Mouse (Mus musculus): ENCODE results near the gene Kcnj1. TPM values are rescaled to one million over a fixed set of nuclear protein-coding genes. Genes with fewer than 3 reads are reported as not detected.

Kcnj1 gene
- polyA plus RNA-seq, 1 experiment from 2014 or later, result not detected

- WGBS, result 73% methylated on average over 4 of the region's 4 CpGs
- Histone ChIP-seq H3K9me3 (replicated peaks; ENCODE audit: control insufficient read depth, low read length) (no peaks in the 10 kb centered on the region), H3K27me3 (ENCODE audit: control insufficient read depth, insufficient read depth, low read length) (no peaks in the 10 kb centered on the region), H3K4me2 (ENCODE audit: low read depth, low read length) (no peak overlapping the region), H3K27ac (ENCODE audit: low read length) (no peak overlapping the region), H3K4me3 (replicated peaks; ENCODE audit: low read length) (no peak overlapping the region), H3K4me1 (ENCODE audit: control insufficient read depth, insufficient read depth, low read length) (no peaks in the 10 kb centered on the region), H3K9ac (ENCODE audit: low read length) (no peak overlapping the region), H3K36me3 (ENCODE audit: control insufficient read depth, insufficient read depth, low read length) (no peaks in the 10 kb centered on the region)
- no peak for ATAC-seq (ENCODE audit: insufficient read depth, low FRiP score)
Observed at GRCm38 (mm10) chr9:32384906-32385305, 12.6 kb downstream of the Kcnj1 start.

- Histone ChIP-seq H3K4me2 (ENCODE audit: low read depth, low read length) (no peak overlapping the region), H3K36me3 (ENCODE audit: control insufficient read depth, insufficient read depth, low read length) (no peaks in the 10 kb centered on the region), H3K9ac (ENCODE audit: low read length) (no peak overlapping the region), H3K4me1 (ENCODE audit: control insufficient read depth, insufficient read depth, low read length) (no peaks in the 10 kb centered on the region), H3K9me3 (replicated peaks; ENCODE audit: control insufficient read depth, low read length) (no peaks in the 10 kb centered on the region), H3K4me3 (replicated peaks; ENCODE audit: low read length) (no peak overlapping the region), H3K27me3 (ENCODE audit: control insufficient read depth, insufficient read depth, low read length) (no peaks in the 10 kb centered on the region), H3K27ac (ENCODE audit: low read length) (no peak overlapping the region)
- 83% methylated on average over 1 of the region's 1 CpGs for WGBS
- ATAC-seq (ENCODE audit: insufficient read depth, low FRiP score), result no peak
Observed at GRCm38 (mm10) chr9:32388120-32388519, 15.8 kb downstream of the Kcnj1 start.

GRCm38 (mm10) chr9:32391092-32391491 is 18.8 kb downstream of the Kcnj1 start:
- 80% methylated on average over 5 of the region's 5 CpGs for WGBS

GRCm38 (mm10) chr9:32391701-32392100 is 19.4 kb downstream of the Kcnj1 start:
- no peak for ATAC-seq (ENCODE audit: insufficient read depth, low FRiP score)
- no peaks in the 10 kb centered on the region for H3K4me1 ChIP-seq (ENCODE audit: control insufficient read depth, insufficient read depth, low read length)
- 81% methylated on average over 9 of the region's 9 CpGs for WGBS

More at GRCm38 (mm10) chr9:32391092-32391491, 18.8 kb downstream of the Kcnj1 start:
- Histone ChIP-seq H3K9me3 (replicated peaks; ENCODE audit: control insufficient read depth, low read length) (no peaks in the 10 kb centered on the region), H3K27me3 (ENCODE audit: control insufficient read depth, insufficient read depth, low read length) (no peaks in the 10 kb centered on the region), H3K27ac (ENCODE audit: low read length) (no peak overlapping the region), H3K4me3 (replicated peaks; ENCODE audit: low read length) (no peak overlapping the region), H3K9ac (ENCODE audit: low read length) (no peak overlapping the region), H3K36me3 (ENCODE audit: control insufficient read depth, insufficient read depth, low read length) (no peaks in the 10 kb centered on the region), H3K4me1 (ENCODE audit: control insufficient read depth, insufficient read depth, low read length) (no peaks in the 10 kb centered on the region), H3K4me2 (ENCODE audit: low read depth, low read length) (no peak overlapping the region)
- ATAC-seq (ENCODE audit: insufficient read depth, low FRiP score), result no peak

GRCm38 (mm10) chr9:32392716-32393115 is 20.4 kb downstream of the Kcnj1 start:
- WGBS, result 80% methylated on average over 6 of the region's 6 CpGs

More at GRCm38 (mm10) chr9:32391701-32392100, 19.4 kb downstream of the Kcnj1 start:
- Histone ChIP-seq H3K27ac (ENCODE audit: low read length) (no peak overlapping the region), H3K27me3 (ENCODE audit: control insufficient read depth, insufficient read depth, low read length) (no peaks in the 10 kb centered on the region), H3K4me2 (ENCODE audit: low read depth, low read length) (no peak overlapping the region), H3K4me3 (replicated peaks; ENCODE audit: low read length) (no peak overlapping the region), H3K9me3 (replicated peaks; ENCODE audit: control insufficient read depth, low read length) (no peaks in the 10 kb centered on the region), H3K36me3 (ENCODE audit: control insufficient read depth, insufficient read depth, low read length) (no peaks in the 10 kb centered on the region), H3K9ac (ENCODE audit: low read length) (no peak overlapping the region)

GRCm38 (mm10) chr9:32394761-32395161 is 22.5 kb downstream of the Kcnj1 start:
- Histone ChIP-seq H3K27me3 (ENCODE audit: control insufficient read depth, insufficient read depth, low read length) (no peaks in the 10 kb centered on the region), H3K36me3 (ENCODE audit: control insufficient read depth, insufficient read depth, low read length) (no peaks in the 10 kb centered on the region), H3K4me1 (ENCODE audit: control insufficient read depth, insufficient read depth, low read length) (no peaks in the 10 kb centered on the region), H3K9me3 (replicated peaks; ENCODE audit: control insufficient read depth, low read length) (no peaks in the 10 kb centered on the region), H3K4me3 (replicated peaks; ENCODE audit: low read length) (no peak overlapping the region), H3K27ac (ENCODE audit: low read length) (no peak overlapping the region), H3K9ac (ENCODE audit: low read length) (no peak overlapping the region), H3K4me2 (ENCODE audit: low read depth, low read length) (no peak overlapping the region)
- WGBS, result 64% methylated on average over 4 of the region's 4 CpGs
- no peak for ATAC-seq (ENCODE audit: insufficient read depth, low FRiP score)

More at GRCm38 (mm10) chr9:32392716-32393115, 20.4 kb downstream of the Kcnj1 start:
- no peak overlapping the region for H3K27ac ChIP-seq (ENCODE audit: low read length)
- no peaks in the 10 kb centered on the region for H3K4me1 ChIP-seq (ENCODE audit: control insufficient read depth, insufficient read depth, low read length)
- ATAC-seq (ENCODE audit: insufficient read depth, low FRiP score), result no peak
- H3K36me3 ChIP-seq (ENCODE audit: control insufficient read depth, insufficient read depth, low read length), result no peaks in the 10 kb centered on the region
- H3K4me2 ChIP-seq (ENCODE audit: low read depth, low read length), result no peak overlapping the region
- no peaks in the 10 kb centered on the region for H3K9me3 ChIP-seq (replicated peaks; ENCODE audit: control insufficient read depth, low read length)
- H3K27me3 ChIP-seq (ENCODE audit: control insufficient read depth, insufficient read depth, low read length), result no peaks in the 10 kb centered on the region
- no peak overlapping the region for H3K9ac ChIP-seq (ENCODE audit: low read length)
- no peak overlapping the region for H3K4me3 ChIP-seq (replicated peaks; ENCODE audit: low read length)

GRCm38 (mm10) chr9:32400212-32400611 is 27.9 kb downstream of the Kcnj1 start:
- Histone ChIP-seq H3K4me3 (replicated peaks; ENCODE audit: low read length) (no peak overlapping the region), H3K36me3 (ENCODE audit: control insufficient read depth, insufficient read depth, low read length) (no peaks in the 10 kb centered on the region), H3K27me3 (ENCODE audit: control insufficient read depth, insufficient read depth, low read length) (no peaks in the 10 kb centered on the region), H3K9ac (ENCODE audit: low read length) (no peak overlapping the region), H3K4me2 (ENCODE audit: low read depth, low read length) (no peak overlapping the region), H3K27ac (ENCODE audit: low read length) (no peak overlapping the region), H3K4me1 (ENCODE audit: control insufficient read depth, insufficient read depth, low read length) (0 out of 2 replicates have a peak, but pooled peaks cover 4% of the 10 kb centered on the region), H3K9me3 (replicated peaks; ENCODE audit: control insufficient read depth, low read length) (no peaks in the 10 kb centered on the region)
- no peak for ATAC-seq (ENCODE audit: insufficient read depth, low FRiP score)
- 29% methylated on average over 2 of the region's 2 CpGs for WGBS

- Histone ChIP-seq H3K36me3 (ENCODE audit: control insufficient read depth, insufficient read depth, low read length) (no peaks in the 10 kb centered on the region), H3K9me3 (replicated peaks; ENCODE audit: control insufficient read depth, low read length) (no peaks in the 10 kb centered on the region), H3K9ac (ENCODE audit: low read length) (no peak overlapping the region), H3K27me3 (ENCODE audit: control insufficient read depth, insufficient read depth, low read length) (no peaks in the 10 kb centered on the region), H3K4me2 (ENCODE audit: low read depth, low read length) (no peak overlapping the region), H3K4me3 (replicated peaks; ENCODE audit: low read length) (no peak overlapping the region), H3K27ac (ENCODE audit: low read length) (no peak overlapping the region), H3K4me1 (ENCODE audit: control insufficient read depth, insufficient read depth, low read length) (0 out of 2 replicates have a peak, but pooled peaks cover 4% of the 10 kb centered on the region)
- WGBS, result 25% methylated on average over 5 of the region's 5 CpGs
- peak; percentile 17; the same call in 1 of the 2 replicates for ATAC-seq (ENCODE audit: insufficient read depth, low FRiP score)
Observed at GRCm38 (mm10) chr9:32400662-32401161, 28.4 kb downstream of the Kcnj1 start.

- H3K9me3 ChIP-seq (replicated peaks; ENCODE audit: control insufficient read depth, low read length), result no peaks in the 10 kb centered on the region
- no peak overlapping the region for H3K9ac ChIP-seq (ENCODE audit: low read length)
- peaks cover 4% of the 10 kb centered on the region; the same call in 1 of the 2 replicates for H3K4me1 ChIP-seq (ENCODE audit: control insufficient read depth, insufficient read depth, low read length)
- peak; percentile 79 for ATAC-seq (ENCODE audit: insufficient read depth, low FRiP score)
- H3K4me2 ChIP-seq (ENCODE audit: low read depth, low read length), result no peak overlapping the region
- 43% methylated on average over 11 of the region's 11 CpGs for WGBS
- H3K4me3 ChIP-seq (replicated peaks; ENCODE audit: low read length), result no peak overlapping the region
- H3K27me3 ChIP-seq (ENCODE audit: control insufficient read depth, insufficient read depth, low read length), result peaks cover 5% of the 10 kb centered on the region; the same call in 1 of the 2 replicates
- H3K36me3 ChIP-seq (ENCODE audit: control insufficient read depth, insufficient read depth, low read length), result no peaks in the 10 kb centered on the region
- H3K27ac ChIP-seq (ENCODE audit: low read length), result no peak overlapping the region
Observed at GRCm38 (mm10) chr9:32405191-32405925, 33.1 kb downstream of the Kcnj1 start.

All from stomach, embryonic 16.5 days (tissue).